Mouse (Mus musculus) forelimb bud, embryonic 11.5 days (tissue): ENCODE data around the gene Thada.
A peak's percentile ranks its signal among the peaks of the same experiment; 100 is the strongest.
"Not testable (repeated sequence)": the region's sequence is repeated elsewhere in the genome, so short reads cannot be mapped to it uniquely, and the experiment has no call there.

Experiments
- DNase-seq: peaks from one replicate; pipeline ENCODE4 v3.0.0-alpha.2; 2012; ENCODE audit warnings: low read depth, low spot score

The Thada gene

DNA sequence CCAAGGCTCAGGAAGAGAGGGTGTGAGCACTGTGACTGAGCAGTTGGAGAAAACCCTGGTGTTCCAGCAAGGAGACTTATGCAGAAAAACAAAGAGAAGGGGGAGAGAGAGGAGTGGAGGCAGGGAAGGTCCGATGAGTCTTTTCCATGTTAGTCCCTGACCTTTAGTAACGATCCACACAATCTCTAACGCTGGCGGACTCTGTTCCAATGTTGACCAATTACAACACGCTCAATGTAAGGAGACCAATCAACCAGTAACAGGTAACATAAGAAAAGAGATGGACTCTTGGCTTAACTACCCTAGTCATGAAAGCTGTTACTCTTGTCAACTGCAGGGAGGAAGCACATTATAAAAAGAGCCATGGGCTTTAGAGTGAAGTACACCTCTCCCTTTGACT, 160.9 kb downstream of the Thada start:
- no peak for DNase-seq

DNA sequence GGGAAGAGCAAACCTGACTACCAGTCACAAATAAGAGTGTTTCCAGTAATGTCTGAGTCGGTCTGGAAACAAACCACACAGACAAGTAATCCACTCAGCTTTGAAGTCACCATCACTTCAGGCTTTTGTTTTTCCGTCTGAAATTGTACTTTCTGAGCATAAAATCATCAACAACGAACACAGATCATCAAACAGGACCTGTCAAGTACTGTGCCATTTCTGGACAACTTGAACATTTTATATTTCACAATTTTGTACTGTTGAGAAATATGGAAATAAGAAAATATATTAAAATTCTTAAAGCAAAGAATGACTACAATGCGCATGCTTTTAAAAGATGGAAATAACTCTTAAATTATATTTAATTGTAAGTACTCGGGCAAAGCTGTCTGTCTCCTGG, 161.9 kb downstream of the Thada start:
- DNase-seq = no peak

DNA sequence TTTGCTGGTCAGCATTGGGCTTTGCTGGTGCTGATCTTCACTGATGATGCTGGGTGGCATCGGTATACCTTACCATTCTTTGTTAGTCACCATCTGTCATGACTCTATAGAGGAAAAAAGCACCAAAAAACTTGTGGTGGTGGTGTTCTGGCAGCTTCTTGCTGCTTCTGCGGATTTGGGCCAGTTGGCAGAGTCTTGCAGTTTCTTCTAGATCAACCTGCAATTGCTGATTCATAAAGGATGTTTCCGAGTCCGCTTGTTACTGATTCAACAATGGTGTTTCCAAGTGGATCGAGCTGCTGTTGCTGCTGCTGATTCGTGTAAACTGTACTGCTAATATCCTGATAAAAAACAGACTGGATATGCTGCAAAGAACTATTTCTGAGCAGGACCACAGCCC, 168.0 kb downstream of the Thada start:
- no peak for DNase-seq

DNA sequence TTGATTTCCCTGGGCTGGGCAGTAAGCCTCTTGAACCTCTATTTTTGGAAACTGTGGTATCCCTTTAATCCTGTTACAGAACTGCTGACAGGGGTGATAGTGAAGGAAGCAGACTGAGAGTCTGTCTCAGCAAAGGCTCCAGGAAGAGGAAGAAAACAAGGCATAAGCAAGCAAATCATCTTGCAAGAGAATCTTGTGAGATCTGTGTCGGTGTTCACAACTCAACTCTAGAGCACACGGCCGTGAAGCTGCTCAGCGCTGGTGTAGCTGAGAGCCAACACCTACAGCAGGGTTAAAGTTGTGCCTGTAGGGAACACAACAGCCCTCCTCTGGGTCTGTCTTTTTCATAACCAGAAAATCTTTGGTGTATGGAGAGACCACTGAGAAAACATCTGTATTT, 172.8 kb downstream of the Thada start:
- no peak for DNase-seq

DNA sequence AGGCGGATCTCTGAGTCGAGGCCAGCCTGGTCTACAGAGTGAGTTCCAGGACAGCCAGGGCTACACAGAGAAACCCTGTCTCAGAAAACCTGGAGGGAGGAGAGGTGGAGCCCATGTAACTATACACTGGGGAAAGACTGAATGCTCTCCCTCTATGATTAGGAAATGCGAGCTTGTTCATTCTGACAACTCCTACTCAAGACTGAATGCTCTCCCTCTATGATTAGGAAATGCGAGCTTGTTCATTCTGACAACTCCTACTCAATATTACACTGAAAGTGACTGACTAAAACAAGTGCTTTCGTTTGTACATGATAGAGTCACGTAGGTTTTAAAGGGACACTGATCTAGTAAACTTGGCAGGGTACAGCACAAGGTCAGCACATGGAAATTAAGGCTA, 174.8 kb downstream of the Thada start:
- DNase-seq = not testable (repeated sequence)

DNA sequence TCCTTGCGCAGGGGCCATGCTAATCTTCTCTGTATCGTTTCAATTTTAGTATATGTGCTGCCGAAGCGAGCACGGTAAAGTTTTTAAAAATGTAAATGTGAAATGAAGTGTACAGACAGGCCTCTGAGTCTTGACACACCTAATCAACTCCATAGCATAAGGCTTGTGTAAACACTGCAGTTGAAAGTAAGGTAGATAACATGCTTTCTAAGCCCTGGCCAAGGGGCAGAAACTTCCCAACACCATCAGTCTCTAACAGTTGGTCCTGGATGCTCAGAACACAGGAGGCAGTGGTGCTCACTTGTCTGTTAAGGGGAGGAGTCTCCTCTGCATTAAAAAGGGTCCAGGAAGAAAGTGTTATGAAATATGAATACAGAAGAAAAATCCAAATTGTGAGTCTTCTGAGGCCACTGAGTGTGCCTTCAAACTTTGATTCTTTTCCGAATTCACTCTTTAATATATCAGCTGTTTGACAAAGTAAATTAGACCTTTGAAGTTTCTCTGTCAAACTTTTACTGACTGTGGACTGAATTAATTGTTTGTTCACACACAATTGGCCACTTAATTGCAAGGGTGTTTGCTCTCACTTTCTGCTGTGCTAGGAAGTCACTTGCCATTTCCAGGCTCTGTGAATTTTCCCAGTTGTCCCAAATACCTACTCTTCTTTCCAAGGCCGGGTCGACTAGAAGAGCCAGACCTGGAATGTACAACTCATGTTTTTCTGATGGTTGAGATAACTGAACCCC, 178.2 kb downstream of the Thada start:
- no peak for DNase-seq

DNA sequence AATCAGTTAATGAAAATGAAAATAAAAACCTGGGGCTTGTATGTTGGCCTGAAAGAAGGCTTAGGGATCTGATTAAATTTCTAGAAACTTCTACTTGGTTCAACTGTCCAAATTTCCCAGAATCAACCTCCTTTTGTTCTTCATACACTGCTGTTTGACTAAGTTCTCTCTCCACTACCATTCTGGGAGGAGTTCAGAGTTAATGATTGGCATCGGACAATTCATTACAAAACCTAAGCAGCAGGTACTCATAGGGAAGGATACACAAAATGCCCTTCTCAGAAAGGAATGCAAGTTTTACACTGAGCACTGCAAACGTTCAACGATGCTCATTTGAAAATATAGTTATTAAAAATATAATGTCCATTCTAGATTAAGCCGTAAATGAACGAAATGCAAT, 179.5 kb downstream of the Thada start:
- no peak for DNase-seq

DNA sequence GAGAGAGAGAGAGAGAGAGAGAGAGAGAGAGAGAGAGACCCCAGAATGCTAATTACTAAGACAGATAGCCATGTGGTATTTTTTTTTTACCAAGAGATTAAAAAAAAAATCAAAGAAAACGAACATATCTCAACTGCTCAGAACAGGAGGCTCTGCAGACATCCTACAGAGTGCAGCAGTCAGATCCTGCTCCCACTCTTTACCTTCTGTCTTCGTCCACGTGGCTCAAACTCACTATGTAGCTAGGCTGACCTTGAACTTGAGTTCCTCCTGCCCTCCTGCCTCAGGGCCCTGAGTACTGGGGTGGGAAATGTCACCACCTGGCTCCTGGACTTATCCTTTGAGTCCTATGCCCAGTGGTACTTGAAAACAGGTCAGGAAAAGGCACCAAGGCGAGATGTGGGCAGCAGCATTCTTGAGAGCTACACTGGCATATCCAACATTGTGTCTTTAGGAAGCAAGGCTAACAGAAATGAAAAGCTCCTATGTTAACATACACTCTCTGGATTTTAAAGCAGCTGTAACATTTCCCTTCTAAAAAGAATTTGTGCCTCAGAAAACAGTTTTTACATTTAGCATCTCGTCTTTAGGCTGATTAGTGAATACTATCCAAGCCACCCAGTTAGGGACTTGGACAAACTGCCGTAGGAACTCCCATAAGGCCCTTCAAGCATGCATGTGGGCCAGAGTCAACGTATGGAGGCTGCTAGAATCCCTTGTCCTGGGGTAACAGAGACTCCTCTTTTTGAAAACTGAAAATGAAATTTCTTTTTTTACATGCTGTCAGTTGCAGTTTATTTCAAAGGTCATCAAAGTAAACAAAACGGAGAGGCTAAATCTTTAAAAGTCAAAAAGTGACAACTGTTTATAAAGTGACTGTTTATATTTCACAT, 183.4 kb downstream of the Thada start:
- no peak for DNase-seq

DNA sequence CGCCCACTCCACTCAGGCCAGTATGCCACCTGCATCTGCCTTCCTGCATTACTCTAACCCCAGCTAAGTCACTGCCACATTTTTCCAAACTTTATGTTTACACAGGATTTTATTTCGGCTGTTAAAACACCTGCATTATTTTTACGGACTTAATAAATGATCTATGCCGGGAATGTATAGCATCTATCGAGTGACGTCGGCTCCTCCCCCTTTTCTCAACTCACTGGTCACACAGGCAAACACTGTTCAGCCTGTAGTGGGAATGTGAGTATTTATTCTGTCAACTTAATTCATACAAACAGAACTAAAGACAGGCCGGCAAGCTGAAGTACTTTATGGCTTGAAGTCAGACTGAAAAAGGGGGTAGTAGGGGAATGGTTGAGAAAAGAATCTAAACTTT, 187.0 kb downstream of the Thada start:
- no peak for DNase-seq

DNA sequence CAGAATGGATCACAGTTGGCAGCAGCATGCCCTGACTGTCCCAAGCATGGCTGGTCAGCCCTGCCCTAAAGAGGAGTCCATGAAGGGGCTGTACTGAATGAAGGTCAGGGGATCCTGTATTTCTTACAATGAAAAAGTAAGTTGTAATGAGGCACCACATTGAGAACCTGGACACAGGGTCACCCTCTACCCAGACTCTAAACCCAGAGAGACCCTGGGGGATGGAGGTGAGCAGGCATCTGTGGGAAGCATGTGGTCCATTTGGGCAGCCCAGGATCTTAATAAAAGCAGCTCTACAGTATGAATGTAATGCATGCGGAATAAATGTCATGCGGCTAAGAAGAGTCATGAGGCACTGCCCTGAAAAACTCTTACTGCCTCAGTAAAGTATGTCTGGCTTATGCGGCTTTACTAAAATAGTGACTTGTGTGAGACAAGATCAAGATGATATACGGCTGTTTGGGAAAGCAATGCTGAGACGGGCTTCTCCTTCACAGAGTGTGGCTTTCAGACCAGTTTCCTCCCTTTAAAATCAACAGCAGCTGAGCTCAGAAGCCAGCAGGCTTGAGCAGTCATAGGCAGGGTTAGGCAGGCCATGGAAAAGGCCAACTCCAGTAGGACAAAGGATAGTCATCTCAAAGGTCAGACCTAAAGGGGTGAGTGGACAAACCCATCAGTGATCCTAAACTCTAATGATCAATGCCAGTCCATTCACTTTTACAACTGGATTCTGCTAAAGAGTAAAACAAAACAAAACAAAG, 187.6 kb downstream of the Thada start:
- no peak for DNase-seq

DNA sequence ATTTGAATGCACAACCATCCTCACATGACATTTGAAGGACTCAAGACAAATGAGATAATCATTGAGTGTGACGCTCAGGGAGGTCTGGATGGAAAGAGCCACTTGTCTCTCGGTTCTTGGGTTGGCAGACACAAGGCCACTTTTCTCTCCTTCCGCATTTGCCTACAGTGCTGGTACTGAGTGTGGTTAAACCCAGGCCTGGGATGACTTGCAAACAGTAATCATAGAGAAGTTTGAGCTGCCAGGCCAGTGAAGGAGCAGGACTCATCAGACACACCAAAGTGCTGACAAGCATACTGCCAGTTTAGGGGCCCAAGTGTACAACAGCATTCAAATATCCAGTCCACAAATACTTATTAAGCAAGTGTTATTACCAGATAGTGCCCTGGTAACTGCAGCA, 191.0 kb downstream of the Thada start:
- no peak for DNase-seq

DNA sequence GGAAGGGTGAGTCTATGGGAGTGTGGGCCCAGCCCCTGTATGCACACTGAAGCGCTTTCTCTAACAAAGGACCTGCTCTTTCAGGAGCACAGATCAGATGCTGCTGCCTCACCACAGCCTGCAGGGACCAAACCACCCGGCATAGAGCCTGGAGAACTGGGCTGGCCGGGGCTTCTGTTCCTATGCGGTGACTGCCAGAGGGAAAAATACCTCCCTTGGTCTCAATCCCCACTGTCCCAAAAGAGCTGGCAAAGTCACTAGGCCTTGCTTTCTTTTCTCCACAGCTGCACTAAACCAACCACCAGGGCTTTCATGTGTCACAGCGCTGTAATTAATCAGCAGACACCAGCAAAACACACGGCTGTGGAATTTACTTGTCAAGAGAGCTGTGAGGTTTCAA, 191.8 kb downstream of the Thada start:
- DNase-seq = peak; percentile 71

DNA sequence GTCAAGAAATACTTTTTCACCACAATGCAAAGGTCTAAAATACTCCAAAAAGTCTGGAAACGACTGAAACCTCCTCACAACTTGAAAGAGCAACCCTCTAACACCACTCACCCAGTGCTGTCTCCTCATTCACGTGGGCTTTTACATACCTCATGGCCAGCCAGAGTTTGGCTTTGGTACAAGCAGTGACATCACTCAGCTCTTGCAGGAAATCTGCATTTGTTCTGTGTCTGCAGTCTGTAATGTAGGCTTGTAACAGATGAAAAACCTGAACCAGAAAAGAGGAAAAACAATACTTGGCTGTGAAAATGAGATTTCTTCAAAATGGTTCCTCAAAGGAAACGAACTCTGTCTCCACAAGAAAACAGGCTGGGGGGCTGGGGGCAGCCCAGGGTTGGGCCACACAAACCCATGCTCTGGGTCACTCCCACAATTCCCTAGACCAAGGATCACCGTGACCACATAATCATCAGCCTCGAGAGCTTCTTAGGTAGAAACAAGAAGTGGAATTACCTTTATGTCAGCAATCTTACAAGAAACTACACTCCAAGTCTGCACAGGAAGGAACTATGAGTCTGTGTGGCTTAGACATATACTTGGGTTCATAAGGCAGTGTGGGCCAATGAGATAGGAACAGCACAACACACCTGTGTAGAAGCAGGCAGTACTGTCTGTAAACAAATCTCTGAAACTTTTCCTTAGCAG, 193.3 kb downstream of the Thada start:
- no peak for DNase-seq

DNA sequence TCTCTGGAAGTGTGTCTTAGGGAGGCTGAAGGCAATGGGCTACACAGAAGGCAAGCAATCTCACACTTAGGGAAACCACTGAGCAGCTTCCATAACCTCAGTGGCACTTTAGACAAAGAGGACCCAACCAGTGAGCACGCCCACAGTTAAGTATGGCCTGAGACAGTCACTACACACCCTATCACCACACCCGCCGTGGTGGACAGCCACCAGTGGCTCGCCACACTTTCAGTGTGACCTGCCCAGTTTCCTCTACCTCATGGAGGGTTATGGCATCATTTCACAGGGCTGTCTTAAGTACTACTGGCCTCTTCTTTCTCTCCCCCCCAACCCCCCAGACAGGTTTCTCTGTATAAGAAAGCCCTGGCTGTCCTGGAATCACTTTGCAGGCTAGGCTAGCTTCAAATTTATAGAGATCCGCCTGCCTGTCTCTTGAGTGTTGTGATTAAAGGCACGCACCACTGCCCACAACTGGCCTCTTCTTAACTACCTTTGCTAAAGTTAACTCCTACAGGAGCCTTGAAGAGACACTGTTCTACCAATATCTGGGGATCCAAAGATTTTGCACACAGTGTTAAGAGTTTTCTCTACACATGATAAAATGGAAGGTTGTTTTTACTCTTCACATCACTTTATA, 194.3 kb downstream of the Thada start:
- no peak for DNase-seq

DNA sequence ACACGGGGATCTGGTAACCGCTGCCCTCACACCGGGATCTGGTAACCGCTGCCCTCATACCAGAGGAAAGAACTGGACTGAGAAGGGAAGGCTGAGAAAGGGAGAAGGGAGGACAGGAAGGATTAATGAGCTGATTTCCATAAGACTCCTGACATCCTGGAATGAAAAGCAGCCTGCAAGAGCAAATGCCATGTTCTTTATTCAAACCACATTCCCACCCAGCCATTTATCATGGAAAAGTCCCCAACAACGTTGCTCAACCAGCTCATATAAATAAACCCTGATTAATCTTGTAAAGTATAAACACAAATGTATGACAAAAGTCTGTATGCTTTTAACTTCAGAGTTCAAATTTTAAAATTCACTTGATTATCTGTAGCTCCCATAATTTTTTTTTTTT, 196.3 kb downstream of the Thada start:
- no peak for DNase-seq

DNA sequence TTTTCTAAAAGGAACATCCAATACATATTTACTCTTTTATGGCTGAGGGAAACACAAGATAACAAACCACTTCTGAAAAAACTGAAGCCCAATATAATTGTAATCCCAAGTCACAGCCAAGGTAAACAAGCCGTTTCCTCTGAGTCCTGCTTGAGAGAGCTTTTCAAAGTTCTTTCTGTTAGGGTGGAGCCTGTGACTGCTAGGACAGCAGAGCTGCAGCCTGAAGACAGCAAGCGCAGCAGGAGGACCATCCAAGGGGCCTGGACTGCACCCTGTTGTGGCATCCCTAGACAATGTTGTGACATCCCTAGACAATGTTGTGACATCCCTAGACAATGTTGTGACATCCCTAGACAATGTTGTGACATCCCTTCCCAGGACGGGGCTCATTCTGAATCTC, 197.6 kb downstream of the Thada start:
- no peak for DNase-seq

DNA sequence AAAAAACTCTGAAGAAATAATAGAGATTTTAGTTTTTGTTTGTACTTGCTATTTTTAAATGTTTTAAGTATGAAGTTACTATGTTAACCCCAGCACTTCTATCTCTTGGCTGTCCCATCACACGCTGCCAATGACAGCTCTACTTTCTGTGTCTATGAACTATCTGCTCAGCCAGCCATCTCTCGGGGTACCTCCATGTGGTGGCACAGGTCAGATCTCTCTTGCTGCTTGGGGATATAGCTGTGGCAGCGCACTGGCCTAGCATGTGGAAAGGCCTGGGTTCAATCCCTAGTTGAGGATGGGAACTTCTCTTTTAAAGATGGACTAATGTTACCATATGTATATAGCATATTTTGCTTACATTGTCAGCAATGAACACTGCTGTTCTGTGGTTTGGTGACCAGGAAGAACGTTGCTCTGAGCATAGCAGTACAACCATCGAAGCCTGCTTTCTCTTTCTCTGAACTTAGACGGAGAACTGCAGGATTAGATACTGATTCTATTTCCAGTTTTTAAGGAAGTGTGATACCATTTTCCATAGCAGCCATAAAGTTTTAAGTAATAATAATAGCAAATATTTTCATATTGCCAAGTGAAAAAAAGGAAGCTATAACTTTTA, 198.4 kb downstream of the Thada start:
- DNase-seq = no peak

DNA sequence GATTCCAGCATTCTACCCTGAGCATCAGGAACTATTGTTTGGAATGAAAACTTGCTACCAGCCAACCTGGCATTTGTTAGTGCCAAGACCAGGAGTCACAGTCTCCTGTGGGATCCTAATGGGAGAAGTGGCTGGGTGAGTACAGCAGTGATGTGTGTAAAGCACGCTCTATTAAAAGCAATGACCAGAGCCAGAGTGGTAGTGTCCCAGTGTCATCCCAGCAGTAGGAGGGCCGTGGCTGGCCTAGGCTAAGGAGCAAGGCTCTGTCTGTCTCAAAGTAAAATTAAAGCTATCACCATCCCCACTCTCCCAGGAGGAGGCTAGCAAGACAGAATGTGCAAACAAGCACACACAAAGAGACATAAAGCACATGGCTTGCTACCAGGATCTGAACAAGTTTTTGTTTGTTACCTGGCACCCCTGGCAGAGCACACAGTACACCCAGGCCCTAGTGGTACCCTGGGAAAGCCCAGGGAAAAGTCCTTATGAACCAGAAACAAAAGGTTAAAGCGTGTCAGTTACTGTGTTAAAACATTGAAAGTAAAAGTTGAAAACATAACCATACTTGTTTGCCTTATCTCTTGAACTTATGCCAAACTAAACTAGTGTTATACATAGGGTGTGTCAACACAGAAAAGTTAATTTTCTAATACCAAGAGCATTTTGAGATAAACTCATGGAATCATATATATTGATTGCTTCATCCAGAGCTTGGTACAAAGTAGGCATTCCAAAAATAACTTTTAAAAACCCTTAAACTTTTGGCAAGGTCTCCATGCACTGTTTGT, 199.7 kb downstream of the Thada start:
- no peak for DNase-seq

DNA sequence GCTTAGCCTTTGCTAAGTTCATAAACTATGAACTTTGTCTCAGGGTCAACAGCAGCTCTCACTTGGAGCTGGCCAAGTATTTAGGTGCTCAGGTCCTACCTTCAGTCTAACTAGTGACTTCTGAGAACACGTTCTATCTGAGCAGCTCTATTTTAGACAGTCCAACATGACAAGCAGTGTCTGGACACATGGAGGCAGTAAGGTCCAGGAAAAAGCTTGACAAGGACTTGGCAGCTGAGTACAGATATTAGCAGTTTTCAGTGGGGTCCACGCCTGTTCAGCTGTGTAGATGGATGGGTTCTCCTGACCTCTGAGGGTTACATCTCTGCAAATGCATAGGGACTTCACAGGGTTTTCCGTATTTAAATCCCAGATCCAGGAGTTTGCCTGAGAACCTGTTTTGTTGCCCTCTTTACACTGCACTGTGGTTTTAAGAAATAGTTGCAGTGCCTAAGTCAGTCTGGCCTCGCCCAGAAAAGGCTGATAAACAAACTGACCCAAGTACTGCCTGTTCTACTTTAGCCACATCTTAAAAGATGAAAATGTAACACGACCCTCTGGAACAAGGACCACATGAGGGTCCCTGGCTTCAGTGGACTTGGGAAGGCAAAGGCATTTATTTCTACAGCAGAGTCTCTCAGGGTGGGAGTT, 200.4 kb downstream of the Thada start:
- DNase-seq = no peak
